Mouse (Mus musculus) intestine, embryonic 15.5 days (tissue): ENCODE data around the gene Ust. TPM values are rescaled to one million over a fixed set of nuclear protein-coding genes. Genes with fewer than 3 reads are reported as not detected.

Source experiments
- ATAC-seq: fragments of 200-750 bp; cut with Nextera tagmentation; 2 replicates; pipeline ENCODE4 v1.8.0; 2017; ENCODE audit warnings: moderate TSS enrichment, moderate library complexity
- H3K27ac ChIP-seq: fragments of 300-500 bp; sonication (generic); 2 replicates; pipeline ENCODE4 v1.5.1; 2015; ENCODE audit warnings: mild to moderate bottlenecking, inconsistent platforms
- H3K27me3 ChIP-seq: fragments of 300-500 bp; sonication (generic); replicated peaks from 2 replicates; pipeline ENCODE4 v1.6.1; 2015; ENCODE audit warnings: inconsistent platforms
- H3K36me3 ChIP-seq: fragments of 300-500 bp; sonication (generic); 2 replicates; pipeline ENCODE4 v1.6.1; 2015; ENCODE audit warnings: inconsistent platforms
- H3K4me1 ChIP-seq: fragments of 300-500 bp; sonication (generic); replicated peaks from 2 replicates; pipeline ENCODE4 v1.6.1; 2015; ENCODE audit warnings: inconsistent platforms
- H3K4me2 ChIP-seq: fragments of 300-500 bp; sonication (generic); replicated peaks from 2 replicates; pipeline ENCODE4 v1.6.1; 2015; ENCODE audit warnings: mild to moderate bottlenecking, inconsistent platforms
- H3K4me3 ChIP-seq: fragments of 300-500 bp; sonication (generic); replicated peaks from 2 replicates; pipeline ENCODE4 v1.5.1; 2015; ENCODE audit warnings: inconsistent platforms
- H3K9ac ChIP-seq: fragments of 300-500 bp; sonication (generic); 2 replicates; pipeline ENCODE4 v1.6.1; 2015; ENCODE audit warnings: inconsistent platforms
- H3K9me3 ChIP-seq: fragments of 300-500 bp; sonication (generic); 2 replicates; pipeline ENCODE4 v1.6.1; 2016; ENCODE audit warnings: inconsistent platforms
- WGBS: fragments of 180-500 bp; shearing (Covaris S2); methylation state at CpG from one replicate; pipeline ENCODE4 v1.1.7; 2015; 5-methylcytosine and 5-hydroxymethylcytosine counted together
- polyA plus RNA-seq: library from polyadenylated mRNA; unstranded; fragments of >200 nt; fragmentation: Nextera tagmentation; extraction: Ambion mirVana; gene quantifications from 2 replicates; pipeline ENCODE4 v1.2.1, GENCODE M21; 2015

Ust gene
- polyA plus RNA-seq, 1 experiment from 2014 or later = 4.7 TPM

GRCm38 (mm10) chr10:8174697-8175096, 343.9 kb downstream of the Ust start:
- H3K4me1 ChIP-seq = no peaks in the 10 kb centered on the region
- H3K4me3 ChIP-seq = no peak overlapping the region
- H3K27me3 ChIP-seq = no peaks in the 10 kb centered on the region
- ATAC-seq = no peak
- H3K4me2 ChIP-seq = no peak overlapping the region
- no peaks in the 10 kb centered on the region for H3K9me3 ChIP-seq
- no peak overlapping the region for H3K9ac ChIP-seq
- H3K27ac ChIP-seq = no peak overlapping the region
- WGBS = 90% methylated on average over 2 of the region's 2 CpGs
- H3K36me3 ChIP-seq = no peaks in the 10 kb centered on the region

- ATAC-seq = no peak
- Histone ChIP-seq H3K4me3 (no peak overlapping the region), H3K27me3 (no peaks in the 10 kb centered on the region), H3K9me3 (no peaks in the 10 kb centered on the region), H3K36me3 (no peaks in the 10 kb centered on the region), H3K4me1 (no peaks in the 10 kb centered on the region), H3K9ac (no peak overlapping the region), H3K4me2 (no peak overlapping the region), H3K27ac (no peak overlapping the region)
- WGBS = 74% methylated on average over 7 of the region's 7 CpGs
Observed at GRCm38 (mm10) chr10:8174230-8174629, 344.4 kb downstream of the Ust start.

- Histone ChIP-seq H3K4me2 (no peak overlapping the region), H3K27me3 (no peaks in the 10 kb centered on the region), H3K4me3 (no peak overlapping the region), H3K9ac (no peak overlapping the region), H3K36me3 (no peaks in the 10 kb centered on the region), H3K4me1 (no peaks in the 10 kb centered on the region), H3K27ac (no peak overlapping the region), H3K9me3 (no peaks in the 10 kb centered on the region)
- ATAC-seq = no peak
- 51% methylated on average over 3 of the region's 3 CpGs for WGBS
Observed at GRCm38 (mm10) chr10:8173032-8173431, 345.6 kb downstream of the Ust start.

- H3K4me3 ChIP-seq = no peak overlapping the region
- H3K9me3 ChIP-seq = no peaks in the 10 kb centered on the region
- H3K27ac ChIP-seq = no peak overlapping the region
- ATAC-seq = no peak
- 82% methylated on average over 11 of the region's 11 CpGs for WGBS
- H3K4me1 ChIP-seq = no peaks in the 10 kb centered on the region
- H3K27me3 ChIP-seq = no peaks in the 10 kb centered on the region
- no peak overlapping the region for H3K4me2 ChIP-seq
- no peak overlapping the region for H3K9ac ChIP-seq
- H3K36me3 ChIP-seq = no peaks in the 10 kb centered on the region
Observed at GRCm38 (mm10) chr10:8171556-8171955, 347.1 kb downstream of the Ust start.
